Mouse (Mus musculus): ENCODE data around the gene Tatdn3. TPM values are rescaled to one million over a fixed set of nuclear protein-coding genes. Genes with fewer than 3 reads are reported as not detected.

Tatdn3 gene
- 1.00 and 3.6 TPM in 2 replicates for polyA plus RNA-seq (2012; rRNA removed)

DNA sequence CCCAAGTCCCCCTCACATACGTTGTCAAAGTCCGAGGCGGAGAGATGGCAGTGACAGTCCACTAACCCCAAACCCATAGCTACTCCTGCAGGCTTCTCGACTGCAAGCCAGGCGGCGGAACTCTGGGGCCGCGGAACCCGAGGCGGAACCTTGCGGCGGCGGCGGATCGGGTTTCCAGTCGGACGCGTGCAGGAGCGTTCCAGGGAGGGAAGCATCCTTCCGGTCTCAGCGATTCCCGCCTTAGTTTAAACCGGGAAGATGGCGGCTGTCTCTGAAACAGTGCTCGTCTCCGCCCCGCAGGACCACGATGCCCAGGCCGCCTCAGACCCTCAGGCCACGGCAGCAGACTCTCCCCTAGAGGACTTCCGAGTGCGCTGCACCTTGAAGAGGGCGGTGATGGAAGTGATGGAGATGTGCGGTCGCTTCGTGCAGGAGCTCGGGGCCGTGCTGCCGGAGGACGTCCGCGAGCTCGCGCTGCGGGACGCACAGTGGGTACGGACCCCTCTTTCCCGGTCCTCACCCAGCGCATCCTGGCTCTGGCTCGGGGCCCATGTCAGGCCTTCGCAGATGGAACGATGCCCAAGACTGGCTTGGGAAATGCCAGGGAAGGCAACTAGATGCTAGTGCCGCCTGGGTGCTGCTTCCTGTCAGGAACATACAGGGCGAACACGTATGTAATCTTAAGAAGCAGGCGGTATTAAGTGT, at the start of gene Tatdn3, which contains the start of gene Nsl1:
Gene Tatdn3, minus strand, starts transcription at position 152 of the 705 bp plus-strand sequence.
Gene Nsl1, plus strand, starts transcription at position 232 of the 705 bp plus-strand sequence.

DNA sequence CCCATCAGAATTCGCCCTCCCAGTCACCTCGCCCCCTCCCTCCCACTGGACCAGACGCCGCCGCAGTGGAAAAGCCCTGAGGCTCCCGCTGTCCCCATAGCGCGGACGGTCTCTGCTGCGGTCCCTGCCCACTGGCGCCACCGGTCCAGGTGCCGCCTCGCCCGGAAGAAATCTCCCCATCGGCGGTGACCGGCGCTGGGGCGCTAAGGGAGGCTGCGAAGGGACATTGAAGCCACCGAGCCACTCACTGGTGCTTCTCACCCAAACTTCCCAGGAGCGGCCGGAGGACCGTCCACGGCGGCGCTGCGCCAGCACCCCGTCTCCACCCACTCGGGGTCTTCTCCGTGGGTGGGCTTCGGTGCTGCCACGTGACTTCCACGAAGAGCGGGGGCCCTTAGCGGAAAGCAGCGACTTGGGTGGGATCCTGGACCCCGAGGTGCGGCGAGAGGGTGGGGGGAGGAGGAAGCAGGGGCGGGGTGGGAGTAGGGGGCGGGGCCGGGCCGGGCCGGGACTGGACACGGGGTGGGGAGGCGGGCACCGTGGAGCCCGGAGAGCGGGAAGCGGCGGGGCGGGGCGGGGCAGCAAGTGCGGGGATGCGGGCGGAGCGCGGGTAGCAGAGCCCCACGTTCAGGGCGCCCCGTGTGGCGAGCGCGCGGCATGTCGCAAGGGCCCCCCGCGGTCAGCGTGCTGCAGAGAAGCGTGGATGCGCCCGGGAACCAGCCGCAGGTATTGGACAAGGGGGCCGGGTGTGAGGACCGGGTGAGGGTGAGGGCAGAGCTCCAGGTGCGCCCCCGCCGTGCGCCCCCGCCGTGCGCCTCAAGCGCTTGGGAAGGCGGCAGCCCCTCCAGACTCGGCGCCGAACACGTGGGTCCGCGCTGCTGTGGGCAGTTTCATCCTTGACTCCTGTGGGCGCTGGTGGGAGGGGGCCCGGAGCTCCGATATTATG, 35.3 kb upstream of the Tatdn3 start, which contains the start of gene Batf3:
Gene Batf3, plus strand, starts transcription at position 46 of the 946 bp plus-strand sequence.

DNA sequence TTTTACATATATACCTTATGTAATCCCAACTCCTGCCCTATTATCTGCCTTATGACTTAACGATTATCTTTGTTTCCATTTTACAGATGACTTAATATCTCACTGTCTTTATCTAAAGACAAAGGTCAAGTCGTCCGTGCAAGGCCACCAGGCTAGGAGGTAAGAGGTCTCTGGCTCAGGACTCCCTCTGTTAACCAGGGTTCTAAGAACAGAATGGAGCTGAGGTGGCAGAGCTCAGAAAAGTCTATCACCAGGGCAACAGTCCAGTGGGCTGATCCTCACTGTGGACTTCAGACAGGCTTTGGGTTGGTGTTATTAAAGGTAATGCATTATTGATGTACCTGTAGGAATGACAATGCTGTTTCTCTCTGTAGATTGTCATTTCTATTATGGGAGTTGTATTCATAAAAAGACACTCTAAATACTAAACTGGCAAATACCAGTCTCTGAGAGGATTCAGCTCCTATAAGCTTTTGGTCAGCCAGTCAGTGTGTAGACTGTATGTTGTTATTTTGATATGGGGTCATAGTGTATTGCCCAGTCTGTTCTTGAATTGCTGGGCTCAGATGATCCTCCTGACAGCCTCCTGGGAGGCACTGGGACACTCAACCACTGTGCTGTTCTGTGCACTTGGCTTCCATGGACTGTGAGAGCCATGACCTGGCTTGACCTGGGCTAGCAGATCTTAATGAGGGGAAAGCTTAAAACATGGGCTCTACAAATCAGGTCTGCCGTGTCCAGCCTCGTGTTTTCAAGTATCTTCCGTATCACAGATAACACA, 26.0 kb downstream of the Tatdn3 start, which contains the start of gene Spata45:
Gene Spata45, plus strand, starts transcription at position 86 of the 781 bp plus-strand sequence.

DNA sequence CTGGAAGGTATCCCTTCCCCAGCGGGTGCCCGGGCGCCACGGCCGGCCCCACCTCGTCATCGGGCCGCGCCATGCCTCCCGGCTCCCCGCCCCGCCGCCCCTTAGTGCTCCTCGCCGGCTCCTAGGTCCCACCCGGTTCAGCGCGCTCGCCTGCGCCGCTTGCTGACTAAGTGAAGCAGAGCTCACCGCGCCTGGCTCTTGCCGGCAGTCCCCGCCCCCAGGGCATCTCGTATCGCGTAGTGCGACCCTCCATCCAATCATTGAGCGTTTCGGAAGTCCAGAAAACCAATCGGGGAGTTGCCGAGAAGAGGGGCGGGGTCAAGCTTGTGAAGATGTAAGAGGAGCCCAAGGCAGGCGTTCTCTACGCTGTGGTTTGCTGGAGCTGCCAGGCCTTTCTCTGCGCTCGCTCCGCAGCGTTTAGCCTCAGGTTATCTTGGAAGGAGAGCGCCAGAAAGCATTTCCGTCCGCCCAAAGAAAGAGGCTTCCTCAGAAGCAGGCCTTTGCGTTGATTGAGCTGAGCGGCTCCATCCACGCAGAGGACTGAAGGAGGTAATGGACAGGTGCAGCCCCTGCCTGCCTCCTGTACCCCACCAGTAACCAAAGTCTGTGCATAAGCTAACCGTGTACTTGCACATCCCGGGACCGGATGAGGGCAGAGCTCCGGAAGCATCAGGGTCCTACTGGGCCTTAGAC, 36.6 kb downstream of the Tatdn3 start, which contains the start of gene Flvcr1:
Gene Flvcr1, minus strand, starts transcription at position 138 of the 693 bp plus-strand sequence.

Other genes with a start within 250 kb of the Tatdn3 start
- 1.5 and 3.3 TPM in 2 replicates for gene Rps6kc1, start 151.2 kb downstream of the Tatdn3 start, polyA plus RNA-seq (2012; rRNA removed)
- gene Angel2, start 137.8 kb downstream of the Tatdn3 start, polyA plus RNA-seq (2012; rRNA removed): 4.6 and 7.0 TPM in 2 replicates
- 0.47 and 1.5 TPM in 2 replicates for gene Vash2, start 83.6 kb downstream of the Tatdn3 start, polyA plus RNA-seq (2012; rRNA removed)
- 5.0 and 5.2 TPM in 2 replicates for gene Flvcr1, start 36.8 kb downstream of the Tatdn3 start, polyA plus RNA-seq (2012; rRNA removed)
- gene Spata45, start 26.3 kb downstream of the Tatdn3 start, polyA plus RNA-seq (2012; rRNA removed): not detected in 2 replicates
- gene Nsl1, start 80 bp upstream of the Tatdn3 start, polyA plus RNA-seq (2012; rRNA removed): 0.25 and 0.37 TPM in 2 replicates
- gene Batf3, start 34.9 kb upstream of the Tatdn3 start, polyA plus RNA-seq (2012; rRNA removed): 1.4 and 3.4 TPM in 2 replicates
- not detected in 2 replicates for gene Fam71a, start 101.9 kb upstream of the Tatdn3 start, polyA plus RNA-seq (2012; rRNA removed)
- 4.1 and 14.2 TPM in 2 replicates for gene Atf3, start 155.1 kb upstream of the Tatdn3 start, polyA plus RNA-seq (2012; rRNA removed)

Data from stomach, adult 2 months (tissue).